Mouse (Mus musculus): ENCODE measurements around the gene Utp6.

Gene Utp6

GRCm38 (mm10) chr11:79884784-79885183 is 77.4 kb downstream of the Utp6 start:
- DNase-seq (ENCODE audit: low read depth, low spot score) = no peak
